Mouse (Mus musculus) forebrain, postnatal 0 days (tissue): ENCODE measurements at regions not wholly inside any gene's neighbourhood (a gene's known extent, or its start where the extent isn't known, plus 50 kb on each side); places are given as distances from the start of the nearest gene placed in this dataset.

Source experiments
- ATAC-seq: fragments of 200-750 bp; cut with Nextera tagmentation; 2 replicates; pipeline ENCODE4 v1.8.0; 2017; ENCODE audit warnings: mild to moderate bottlenecking, moderate library complexity
- DNase-seq: peaks from one replicate; pipeline ENCODE4 v3.0.0-alpha.2; 2015
- H3K27ac ChIP-seq: fragments of 300-500 bp; sonication (generic); 2 replicates; pipeline ENCODE4 v1.5.1; 2014; ENCODE audit warnings: low read depth, mild to moderate bottlenecking, antibody characterized with exemption, low read length, moderate library complexity, mixed read lengths
- H3K27me3 ChIP-seq: fragments of 300-500 bp; sonication (generic); 2 replicates; pipeline ENCODE4 v1.6.1; 2014; ENCODE audit warnings: mild to moderate bottlenecking, low read length, mixed read lengths; ENCODE audit not compliant: insufficient read depth
- H3K36me3 ChIP-seq: fragments of 300-500 bp; sonication (generic); 2 replicates; pipeline ENCODE4 v1.6.1; 2014; ENCODE audit warnings: mild to moderate bottlenecking, moderate library complexity; ENCODE audit not compliant: insufficient read depth
- H3K4me1 ChIP-seq: fragments of 300-500 bp; sonication (generic); 2 replicates; pipeline ENCODE4 v1.6.1; 2014; ENCODE audit warnings: antibody characterized with exemption; ENCODE audit not compliant: insufficient read depth
- H3K4me2 ChIP-seq: fragments of 300-500 bp; sonication (generic); 2 replicates; pipeline ENCODE4 v1.6.1; 2014; ENCODE audit warnings: low read depth, mild to moderate bottlenecking, moderate library complexity
- H3K4me3 ChIP-seq: fragments of 300-500 bp; sonication (generic); 2 replicates; pipeline ENCODE4 v1.5.1; 2014; ENCODE audit warnings: low read depth, low read length, mixed read lengths
- H3K9ac ChIP-seq: fragments of 300-500 bp; sonication (generic); 2 replicates; pipeline ENCODE4 v1.6.1; 2014; ENCODE audit warnings: mild to moderate bottlenecking
- H3K9me3 ChIP-seq: fragments of 300-500 bp; sonication (generic); 2 replicates; pipeline ENCODE4 v1.6.1; 2016; ENCODE audit warnings: low read length
- CTCF ChIP-seq: sonication (generic); IDR thresholded peaks from 2 replicates; pipeline ENCODE4 v1.5.1; 2016; ENCODE audit warnings: antibody characterized with exemption, control low read depth, low read depth
- WGBS: fragments of 180-500 bp; shearing (Covaris S2); extraction: QIAGEN DNeasy Blood & Tissue Kit; methylation state at CpG from one replicate; pipeline ENCODE4 v1.1.7; 2014; 5-methylcytosine and 5-hydroxymethylcytosine counted together

DNA sequence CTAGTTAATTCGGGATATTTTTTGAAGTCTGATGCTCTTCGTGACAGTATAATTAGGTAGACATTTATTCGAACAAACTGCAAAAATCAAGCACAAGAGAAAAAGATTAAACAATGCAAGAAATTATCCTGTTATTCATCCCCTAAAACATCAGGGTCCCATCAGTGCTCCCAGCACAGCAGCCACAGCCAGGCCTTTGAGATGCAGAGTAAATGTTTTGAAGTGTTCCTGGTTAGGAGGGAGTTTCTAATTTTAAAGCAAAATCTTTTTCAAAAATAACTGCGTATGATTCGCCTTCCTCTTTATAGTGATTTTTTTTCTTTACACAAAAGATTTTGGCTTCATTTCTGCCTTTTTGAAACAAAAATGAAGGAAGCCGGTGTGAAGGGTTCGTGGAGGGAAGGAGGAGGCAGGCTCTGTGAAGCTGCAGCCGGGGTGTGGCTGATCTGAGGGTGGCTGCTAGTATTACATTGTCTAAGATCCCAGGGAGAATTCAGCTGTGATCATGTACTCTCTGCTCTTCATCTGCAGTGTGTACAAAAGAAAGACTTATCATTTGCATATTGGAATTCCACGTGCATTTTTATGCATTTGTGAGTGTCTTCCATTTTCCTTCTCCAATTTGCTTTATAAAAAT, 534.7 kb downstream of the Rwdd3 start:
- peak; percentile 67 for DNase-seq
- Histone ChIP-seq H3K36me3 (no peaks in the 10 kb centered on the region), H3K4me1 (no peaks in the 10 kb centered on the region), H3K27ac (peak overlapping the region; percentile 75), H3K4me2 (no peak overlapping the region), H3K9me3 (no peaks in the 10 kb centered on the region), H3K27me3 (no peaks in the 10 kb centered on the region), H3K4me3 (no peak overlapping the region), H3K9ac (peak overlapping the region; percentile 23; the same call in 1 of the 2 replicates)
- peak; percentile 96 for ATAC-seq
- WGBS, result 39% methylated on average over 9 of the region's 9 CpGs
- TF ChIP-seq CTCF, result no peak

DNA sequence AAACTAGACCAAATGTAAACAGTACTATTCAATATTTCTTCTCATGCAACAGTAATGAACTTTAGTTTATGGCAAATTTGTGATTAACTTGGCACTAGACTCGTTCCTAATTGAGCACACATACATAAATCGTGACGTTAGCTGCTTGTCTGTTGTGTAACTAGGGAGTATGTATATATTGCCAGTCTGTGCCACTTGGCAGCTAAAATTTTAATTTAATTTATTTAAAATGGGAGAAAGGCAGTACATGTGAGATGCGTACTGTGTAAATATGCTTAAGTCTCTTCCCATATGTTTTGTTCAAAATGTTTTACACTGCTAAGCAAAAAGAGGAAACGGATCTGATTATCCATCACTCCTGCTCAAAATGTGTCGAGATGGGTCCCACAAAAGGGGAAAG, 553.1 kb downstream of the Rwdd3 start:
- WGBS, result 54% methylated on average over 6 of the region's 6 CpGs
- no peaks in the 10 kb centered on the region for H3K4me1 ChIP-seq
- H3K9me3 ChIP-seq, result no peaks in the 10 kb centered on the region
- H3K9ac ChIP-seq, result no peak overlapping the region
- no peaks in the 10 kb centered on the region for H3K36me3 ChIP-seq
- TF ChIP-seq CTCF, result no peak
- no peak overlapping the region for H3K27ac ChIP-seq
- ATAC-seq (peak; percentile 63), DNase-seq (peak; percentile 31)
- no peak overlapping the region for H3K4me3 ChIP-seq
- no peak overlapping the region for H3K4me2 ChIP-seq
- no peaks in the 10 kb centered on the region for H3K27me3 ChIP-seq

DNA sequence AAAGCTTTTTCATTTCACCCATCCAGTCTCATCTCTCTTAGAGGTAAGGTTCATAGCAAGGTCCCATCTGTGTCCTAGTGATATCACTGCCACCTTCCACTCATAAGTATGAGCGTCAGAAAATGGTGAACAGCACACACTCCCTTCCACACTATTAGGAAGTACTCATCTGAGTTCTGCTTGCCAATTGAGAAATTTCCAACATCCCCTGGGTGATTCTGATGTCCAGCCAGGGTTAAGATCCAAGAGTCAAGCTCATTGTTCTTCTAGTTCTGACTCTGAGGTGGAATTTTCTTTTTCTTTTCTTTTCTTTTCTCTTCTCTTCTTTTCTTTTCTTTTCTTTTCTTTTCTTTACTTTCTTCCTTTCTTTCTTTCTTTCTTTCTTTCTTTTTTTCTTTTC, 577.3 kb downstream of the Rwdd3 start:
- WGBS, result 92% methylated on average over 1 of the region's 1 CpGs
- ATAC-seq (no peak), DNase-seq (no peak)
- Histone ChIP-seq H3K27me3 (no peaks in the 10 kb centered on the region), H3K4me3 (no peak overlapping the region), H3K4me1 (no peaks in the 10 kb centered on the region), H3K36me3 (no peaks in the 10 kb centered on the region), H3K9ac (no peak overlapping the region), H3K27ac (no peak overlapping the region), H3K4me2 (no peak overlapping the region), H3K9me3 (no peaks in the 10 kb centered on the region)
- no peak for TF ChIP-seq CTCF

DNA sequence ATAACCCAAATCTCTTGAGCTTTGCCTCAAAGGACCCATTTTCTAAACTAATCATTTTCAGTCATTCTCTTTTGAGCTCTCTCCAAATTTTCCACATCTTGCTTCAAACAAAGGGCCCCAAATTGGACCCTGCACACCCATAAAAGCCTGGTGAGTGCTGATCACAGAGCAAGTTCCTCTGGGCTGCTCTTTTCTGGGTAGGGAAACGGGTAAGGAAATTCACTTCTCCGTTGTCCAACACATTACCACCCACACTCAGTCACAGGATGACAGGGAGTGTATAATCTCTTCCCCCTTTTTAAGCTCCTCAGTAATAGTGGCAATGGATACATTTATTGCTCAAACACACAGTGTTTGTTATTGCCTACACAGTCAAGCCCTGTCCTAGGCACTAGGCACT, 580.3 kb downstream of the Rwdd3 start:
- no peak for ATAC-seq
- no peak overlapping the region for H3K4me3 ChIP-seq
- H3K9ac ChIP-seq, result no peak overlapping the region
- H3K27ac ChIP-seq, result no peak overlapping the region
- H3K4me1 ChIP-seq, result no peaks in the 10 kb centered on the region
- no peak overlapping the region for H3K4me2 ChIP-seq
- TF ChIP-seq CTCF, result no peak
- H3K27me3 ChIP-seq, result no peaks in the 10 kb centered on the region
- no peak for DNase-seq
- no peaks in the 10 kb centered on the region for H3K36me3 ChIP-seq
- no peaks in the 10 kb centered on the region for H3K9me3 ChIP-seq
- 28% methylated on average over 2 of the region's 2 CpGs for WGBS

DNA sequence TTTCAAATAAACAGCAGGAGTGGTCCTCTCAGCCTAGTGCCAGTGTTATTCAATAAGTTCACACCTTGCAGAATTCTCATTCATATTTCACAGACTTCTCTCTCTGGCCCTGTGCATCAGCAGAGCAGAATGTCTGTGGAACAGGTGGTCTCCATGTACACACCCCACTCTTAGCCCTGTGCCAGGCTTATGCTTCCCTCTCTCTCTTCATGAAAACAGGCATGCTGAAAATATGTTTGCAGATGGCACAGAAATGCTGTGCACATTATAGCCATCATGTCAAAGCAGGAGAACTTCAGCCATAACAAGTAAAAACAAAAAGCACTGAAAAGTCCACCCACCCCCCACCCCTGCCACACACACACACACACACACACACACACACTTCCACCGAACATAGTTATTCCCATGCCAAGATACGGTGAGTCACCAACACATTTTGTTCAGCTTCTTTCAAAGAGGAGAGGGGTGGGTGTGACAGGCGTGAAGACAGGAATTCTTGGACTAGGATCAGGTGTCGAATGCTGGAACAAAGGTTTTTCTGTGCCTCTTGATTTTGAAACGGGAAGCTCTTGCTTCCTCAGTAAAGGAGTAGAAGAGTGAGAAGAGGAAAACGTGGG, 600.6 kb downstream of the Rwdd3 start:
- 21% methylated on average over 6 of the region's 6 CpGs for WGBS
- TF ChIP-seq CTCF, result no peak
- Histone ChIP-seq H3K4me1 (0 out of 2 replicates have a peak, but pooled peaks cover 7% of the 10 kb centered on the region), H3K27me3 (no peaks in the 10 kb centered on the region), H3K4me2 (no peak overlapping the region), H3K9me3 (no peaks in the 10 kb centered on the region), H3K27ac (peak overlapping the region; percentile 54; the same call in 1 of the 2 replicates), H3K4me3 (no peak overlapping the region), H3K36me3 (no peaks in the 10 kb centered on the region), H3K9ac (no peak overlapping the region)
- peak; percentile 94 for ATAC-seq
- peak; percentile 77 for DNase-seq

DNA sequence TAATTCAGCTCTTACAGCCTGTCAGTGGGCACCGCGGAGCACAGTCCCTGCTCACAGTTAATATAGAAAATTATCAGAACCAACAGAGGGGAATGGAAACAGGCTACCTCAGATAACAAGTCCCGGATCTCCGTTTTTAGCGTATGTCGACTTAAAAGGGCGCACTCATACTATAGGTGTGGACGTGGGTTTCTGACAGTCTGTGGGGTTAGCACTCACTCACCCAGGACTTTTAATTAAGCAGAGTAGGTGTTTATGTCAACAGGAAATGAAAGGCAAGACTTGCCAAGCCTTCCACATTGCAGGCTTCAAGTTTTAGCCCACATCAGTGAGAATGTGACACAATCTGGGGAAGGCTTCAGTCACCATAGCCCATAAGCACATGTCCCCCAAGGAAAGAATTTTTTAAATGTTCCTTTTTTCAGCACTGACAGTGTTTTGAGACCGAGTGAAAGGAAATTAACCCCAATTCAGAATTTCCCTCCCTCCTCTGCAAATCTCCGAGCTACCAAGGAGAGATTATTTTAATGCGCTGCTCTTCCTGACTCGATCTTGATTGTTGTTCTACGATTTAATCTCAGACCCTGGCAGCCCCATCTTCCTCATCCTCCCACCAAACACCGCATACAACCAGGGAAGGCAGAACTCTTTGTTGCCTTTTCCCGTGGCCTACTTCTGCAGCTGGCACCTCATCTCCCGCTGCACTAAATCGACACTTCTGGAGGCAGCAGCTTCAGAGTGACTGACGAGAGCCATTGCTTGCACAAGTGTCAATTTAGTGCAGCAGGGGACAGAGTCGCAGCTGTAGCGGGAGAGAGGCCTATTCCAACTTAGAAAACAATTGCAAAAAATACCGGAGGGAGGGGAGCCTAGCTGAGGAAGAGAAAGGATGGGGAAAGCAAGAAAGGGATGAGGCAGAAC, 629.7 kb downstream of the Rwdd3 start:
- peak; percentile 43 for DNase-seq
- no peaks in the 10 kb centered on the region for H3K9me3 ChIP-seq
- no peaks in the 10 kb centered on the region for H3K27me3 ChIP-seq
- H3K36me3 ChIP-seq, result no peaks in the 10 kb centered on the region
- 37% methylated on average over 21 of the region's 21 CpGs for WGBS
- no peak for TF ChIP-seq CTCF
- peaks cover 10% of the 10 kb centered on the region; the same call in 1 of the 2 replicates for H3K4me1 ChIP-seq
- 0 out of 2 replicates have a peak overlapping the region, but pooled peaks have one; percentile 14 for H3K9ac ChIP-seq
- H3K4me2 ChIP-seq, result 0 out of 2 replicates have a peak overlapping the region, but pooled peaks have one; percentile 26
- H3K27ac ChIP-seq, result peak overlapping the region; percentile 37
- no peak overlapping the region for H3K4me3 ChIP-seq
- ATAC-seq, result peak; percentile 74
